Mouse (Mus musculus): ENCODE results near the gene Supt16.

Gene Supt16

DNA sequence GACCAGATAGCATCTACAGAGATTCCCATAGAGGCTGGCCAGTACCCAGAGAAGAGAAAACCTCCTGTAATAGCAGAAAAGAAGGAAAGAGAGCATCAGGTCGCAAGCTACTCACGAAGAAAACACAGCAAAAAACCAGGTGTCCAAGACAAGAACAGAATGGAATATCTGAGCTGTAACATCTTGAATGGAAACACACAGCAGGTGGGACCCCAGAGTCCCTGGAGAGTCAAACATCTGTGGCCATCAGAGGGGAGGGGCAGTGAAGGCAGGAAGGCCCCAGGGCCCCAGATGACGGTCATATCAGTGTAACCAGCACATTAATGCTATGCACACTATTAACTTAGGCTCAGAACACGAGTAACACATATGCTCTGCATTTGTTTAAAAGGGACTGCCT, 47.3 kb downstream of the Supt16 start:
- CTCF ChIA-PET: no interaction called here

DNA sequence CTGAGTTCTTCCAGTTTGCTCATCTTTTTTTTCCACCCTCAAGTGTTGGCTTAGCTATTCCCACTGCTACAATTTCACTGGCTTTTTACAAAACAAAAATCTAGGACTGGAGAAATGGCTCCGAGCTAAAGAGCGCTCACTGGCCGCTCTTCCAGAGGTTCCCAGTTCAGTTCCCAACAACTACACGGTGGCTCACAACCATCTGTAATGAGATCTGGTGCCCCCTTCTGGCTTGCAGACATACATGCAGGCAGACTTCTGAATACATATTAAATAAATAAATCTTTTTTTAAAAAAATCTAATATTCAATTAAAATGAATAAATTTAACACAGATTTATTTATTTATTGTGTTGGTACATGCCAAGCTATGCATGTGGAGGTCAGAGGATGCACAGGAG, 50.7 kb downstream of the Supt16 start:
- CTCF ChIA-PET: interaction anchor here (0.7 to 1.0 kb wide), 3 partner anchors 14 to 27 kb away, joined by 3 to 4 read pairs (median 3); no protein-coding TSS in a partner anchor

- CTCF ChIA-PET: interaction anchor here (0.5 to 1.5 kb wide), 2 partner anchors 25 to 52 kb away, joined by 3 to 4 read pairs; no protein-coding TSS in a partner anchor
Measured at GRCm38 (mm10) chr14:52144165-52144564, 53.1 kb downstream of the Supt16 start.

GRCm38 (mm10) chr14:52141445-52142127, 55.6 kb downstream of the Supt16 start:
- CTCF ChIA-PET: no interaction called here

DNA sequence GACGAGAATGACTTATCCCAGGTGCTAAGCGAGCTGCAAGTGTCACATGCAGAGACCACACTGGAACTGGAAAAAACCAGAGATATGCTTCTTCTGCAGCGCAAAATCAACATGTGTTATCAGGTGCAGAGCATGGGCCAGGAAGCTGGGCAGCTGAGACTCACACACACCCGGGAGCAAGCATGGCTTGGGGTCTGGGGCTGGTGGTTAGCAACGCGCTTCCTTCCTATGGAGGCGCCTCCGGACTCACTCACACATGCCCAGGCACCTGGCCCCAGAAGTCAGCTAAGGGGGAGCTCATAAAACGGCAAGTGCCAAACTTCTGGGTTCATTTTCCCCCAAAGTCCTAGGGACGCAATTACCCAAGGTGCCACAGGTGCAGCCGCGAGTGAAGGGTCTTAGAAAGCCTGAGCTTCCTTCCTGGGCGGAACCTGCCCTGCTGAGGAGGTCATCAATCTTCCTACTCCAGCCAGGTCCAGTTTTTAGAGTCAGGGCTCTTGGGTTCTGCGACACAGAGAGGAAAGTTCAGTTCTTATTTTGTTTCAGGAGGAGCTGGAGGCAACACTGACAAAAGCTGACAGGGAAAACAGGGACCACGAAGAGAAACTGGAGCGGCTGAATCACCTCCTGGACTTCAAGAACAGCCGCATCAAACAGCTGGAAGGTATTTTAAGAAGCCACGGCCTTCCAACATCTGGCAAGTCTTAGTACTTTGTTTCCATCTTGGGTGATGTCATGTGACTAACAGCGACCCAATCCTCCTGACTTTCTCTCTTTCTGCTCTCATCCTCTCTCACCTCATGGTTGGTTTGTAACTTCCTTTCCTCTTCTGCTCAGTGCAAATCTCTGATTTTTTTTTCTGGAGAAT, 56.4 kb downstream of the Supt16 start:
- CTCF ChIA-PET: interaction anchor here (1.1 kb wide), 1 partner anchor 16 kb away, joined by 3 read pairs; no protein-coding TSS in a partner anchor

DNA sequence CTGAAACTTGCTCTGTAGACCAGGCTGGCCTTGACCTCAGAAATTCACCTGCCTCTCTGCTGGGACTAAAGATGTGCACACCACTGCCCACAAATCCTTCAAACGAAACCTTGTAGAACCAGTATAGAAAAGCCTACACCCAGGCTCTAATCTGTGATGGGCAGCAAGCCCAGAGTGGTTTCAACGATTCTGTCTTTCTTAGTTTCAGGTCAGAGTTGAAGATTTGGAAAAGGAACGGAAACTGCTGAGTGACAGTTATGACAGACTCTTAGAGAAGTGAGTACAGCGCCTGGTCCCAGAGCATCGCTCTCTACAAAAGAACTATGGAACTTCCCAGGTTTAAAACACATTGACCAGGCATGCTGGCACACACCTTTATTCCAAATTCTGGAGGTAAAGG, 63.6 kb downstream of the Supt16 start:
- CTCF ChIA-PET: no interaction called here

- CTCF ChIA-PET: interaction anchor here (0.8 kb wide), 1 partner anchor 16 kb away, joined by 3 read pairs; no protein-coding TSS in a partner anchor
Measured at GRCm38 (mm10) chr14:52124636-52125035, 72.6 kb downstream of the Supt16 start.

GRCm38 (mm10) chr14:52123918-52124317, 73.3 kb downstream of the Supt16 start:
- CTCF ChIA-PET: interaction anchor here (0.6 to 0.8 kb wide), 2 partner anchors 16 to 74 kb away, joined by 3 read pairs; no protein-coding TSS in a partner anchor

DNA sequence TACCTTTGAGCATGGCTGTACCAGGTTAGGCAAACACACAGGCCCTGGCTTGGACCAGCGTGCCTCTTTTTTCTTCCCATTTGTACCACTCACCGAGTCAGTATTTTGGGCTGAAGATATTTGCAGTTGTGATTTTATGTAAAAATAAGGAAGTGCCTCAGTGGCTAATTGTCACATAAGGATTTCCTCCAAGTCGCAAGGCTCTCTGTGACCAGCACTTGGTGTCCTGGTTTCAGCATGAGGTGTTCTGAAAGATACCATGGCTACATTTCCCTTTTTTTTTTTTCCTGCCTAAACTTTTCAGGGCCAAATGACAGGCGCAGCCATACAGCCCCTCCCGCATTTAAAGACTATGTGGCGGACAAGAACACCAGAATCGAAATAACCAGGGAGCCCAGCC, 77.0 kb downstream of the Supt16 start:
- CTCF ChIA-PET: interaction anchor here (1.2 kb wide), 1 partner anchor 27 kb away, joined by 4 read pairs; no protein-coding TSS in a partner anchor

DNA sequence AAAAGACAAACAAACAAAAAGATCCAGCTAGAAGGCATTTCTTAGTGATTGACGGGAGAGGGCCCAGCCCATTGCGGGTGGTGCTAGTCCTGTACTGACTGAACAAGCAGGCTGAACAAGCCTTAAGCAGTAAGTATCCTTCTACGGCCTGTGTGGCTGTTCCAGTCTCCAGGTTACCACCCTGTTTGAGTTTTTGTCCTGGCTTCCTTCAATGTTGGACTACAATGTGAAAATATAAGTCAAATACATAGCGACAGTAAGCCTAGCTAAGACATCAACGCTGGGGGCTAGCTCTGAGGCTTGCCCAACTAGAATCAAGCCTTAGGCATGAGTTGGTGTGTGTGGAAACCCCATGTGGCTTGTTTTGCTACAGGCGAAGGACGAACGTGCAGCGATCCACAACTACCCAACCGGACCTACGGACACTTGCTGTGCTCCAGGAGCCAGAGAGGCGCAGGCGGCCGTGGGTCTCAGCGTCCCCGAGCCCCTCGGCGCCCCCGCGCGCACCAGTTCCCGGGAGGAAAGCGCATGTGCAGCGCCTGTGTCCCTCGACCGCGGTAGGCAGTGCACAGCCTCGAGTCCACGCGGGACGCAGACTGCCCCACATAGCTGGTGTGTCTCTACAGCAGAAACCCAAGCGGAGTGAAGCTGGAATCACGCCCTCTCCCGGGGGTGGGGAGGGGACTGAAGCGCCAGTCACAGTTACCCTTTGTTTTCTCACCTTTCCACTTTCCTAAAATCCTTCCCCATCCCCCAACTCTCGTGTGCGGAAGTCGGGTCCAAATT, 78.2 kb downstream of the Supt16 start:
- CTCF ChIA-PET: interaction anchor here (0.7 to 1.9 kb wide), 4 partner anchors 13 to 28 kb away, joined by 4 to 17 read pairs (median 4); no protein-coding TSS in a partner anchor

DNA sequence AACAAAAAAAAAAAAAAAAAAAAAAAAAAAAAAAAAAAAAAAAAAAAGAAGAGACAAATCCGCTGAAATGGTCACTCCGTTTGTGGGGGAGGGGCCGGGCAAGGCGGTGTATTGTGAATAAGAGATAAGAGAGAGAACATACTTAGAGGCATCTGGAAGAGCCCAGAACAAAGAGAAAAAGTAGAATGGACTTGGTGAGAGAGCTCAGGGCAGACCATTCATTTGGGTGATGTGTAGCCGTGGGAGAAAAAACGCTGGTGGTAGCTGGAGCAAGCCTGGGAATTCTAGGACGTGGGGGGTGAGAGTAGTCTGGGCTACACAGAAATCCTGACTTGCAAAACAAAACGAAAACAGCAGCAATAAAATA, 78.8 kb downstream of the Supt16 start:
- CTCF ChIA-PET: interaction anchor here (1.9 kb wide), 1 partner anchor 26 kb away, joined by 4 read pairs; no protein-coding TSS in a partner anchor

DNA sequence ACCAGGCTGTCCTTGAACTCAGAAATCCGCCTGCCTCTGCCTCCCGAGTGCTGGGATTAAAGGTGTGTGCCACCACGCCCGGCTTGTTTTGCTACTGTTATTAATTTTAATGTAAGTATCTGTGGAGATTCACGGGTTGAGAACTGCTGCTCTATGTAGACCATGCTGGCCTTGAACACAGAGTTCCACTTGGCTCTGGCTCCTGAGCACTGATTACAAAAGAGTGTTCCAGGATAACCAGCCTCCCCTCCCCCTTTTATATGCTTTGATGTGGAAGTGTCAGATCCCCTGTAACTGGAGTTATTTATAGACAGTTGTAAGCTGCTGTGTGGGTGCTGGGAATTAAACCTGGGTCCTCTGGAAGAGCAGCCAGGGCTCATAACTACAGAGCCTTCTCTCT, 80.0 kb downstream of the Supt16 start:
- CTCF ChIA-PET: no interaction called here

DNA sequence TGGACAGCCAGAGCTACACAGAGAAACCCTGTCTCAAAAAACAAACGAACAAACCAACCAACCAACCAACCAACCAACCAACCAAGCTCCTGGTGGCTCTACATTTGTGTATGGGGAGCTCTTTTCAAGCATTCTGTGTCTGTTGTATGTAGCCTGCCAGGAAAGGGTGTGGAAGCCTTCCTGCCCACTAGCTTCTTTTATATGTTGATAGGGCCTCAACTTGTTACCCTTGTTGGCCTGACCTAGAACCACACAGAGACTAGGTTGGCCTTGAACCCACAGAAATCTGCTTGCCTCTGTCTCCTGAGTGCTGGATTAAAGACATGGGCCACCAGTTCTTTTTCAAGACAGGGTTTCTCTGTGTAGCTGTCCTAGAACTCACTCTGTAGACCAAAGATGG, 83.1 kb downstream of the Supt16 start:
- CTCF ChIA-PET: no interaction called here

All from spleen, embryonic (tissue).